Mouse (Mus musculus): ENCODE measurements at regions not wholly inside any gene's neighbourhood (a gene's known extent, or its start where the extent isn't known, plus 50 kb on each side); places are given as distances from the start of the nearest gene placed in this dataset.

DNA sequence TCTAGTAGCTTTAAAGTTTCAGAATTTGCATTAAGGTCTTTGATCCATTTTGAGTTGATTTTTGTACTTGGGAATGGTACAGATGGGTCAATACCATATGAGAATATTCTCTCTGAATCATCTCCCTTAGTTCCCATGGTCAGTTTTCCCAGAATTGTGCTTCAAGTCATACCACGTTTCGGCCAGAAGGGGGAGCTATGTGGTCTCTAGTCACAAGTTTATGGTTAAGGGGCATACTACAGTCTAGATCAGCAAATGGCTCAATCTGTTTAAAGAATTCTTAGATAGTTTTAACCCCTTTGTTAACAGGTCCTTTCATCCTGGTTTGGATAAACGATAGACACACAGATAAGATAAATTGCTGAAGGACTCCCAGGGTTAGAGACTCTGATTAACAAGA lies 78.7 kb upstream of the A2m start:
- TF ChIP-seq CTCF (IDR thresholded peaks at IDR 0.05) (peak; percentile 65), EP300 (IDR thresholded peaks at IDR 0.05) (no peak)

Measured in lung, postnatal 0 days (tissue).